Mouse (Mus musculus) olfactory bulb, adult 2 months (tissue): ENCODE measurements around the gene Katnb1.

Experiments used
- CTCF ChIP-seq: fragments of 200-500 bp; IDR thresholded peaks from 2 replicates; pipeline ENCODE4 v1.5.1; 2012; ENCODE audit warnings: low read depth, mild to moderate bottlenecking, low read length, moderate library complexity; ENCODE audit not compliant: insufficient read depth
- POLR2A ChIP-seq: fragments of 200-500 bp; IDR thresholded peaks from 2 replicates; pipeline ENCODE4 v1.6.1; 2012; ENCODE audit warnings: mild to moderate bottlenecking, low read depth, low read length, moderate library complexity; ENCODE audit not compliant: insufficient read depth

DNA sequence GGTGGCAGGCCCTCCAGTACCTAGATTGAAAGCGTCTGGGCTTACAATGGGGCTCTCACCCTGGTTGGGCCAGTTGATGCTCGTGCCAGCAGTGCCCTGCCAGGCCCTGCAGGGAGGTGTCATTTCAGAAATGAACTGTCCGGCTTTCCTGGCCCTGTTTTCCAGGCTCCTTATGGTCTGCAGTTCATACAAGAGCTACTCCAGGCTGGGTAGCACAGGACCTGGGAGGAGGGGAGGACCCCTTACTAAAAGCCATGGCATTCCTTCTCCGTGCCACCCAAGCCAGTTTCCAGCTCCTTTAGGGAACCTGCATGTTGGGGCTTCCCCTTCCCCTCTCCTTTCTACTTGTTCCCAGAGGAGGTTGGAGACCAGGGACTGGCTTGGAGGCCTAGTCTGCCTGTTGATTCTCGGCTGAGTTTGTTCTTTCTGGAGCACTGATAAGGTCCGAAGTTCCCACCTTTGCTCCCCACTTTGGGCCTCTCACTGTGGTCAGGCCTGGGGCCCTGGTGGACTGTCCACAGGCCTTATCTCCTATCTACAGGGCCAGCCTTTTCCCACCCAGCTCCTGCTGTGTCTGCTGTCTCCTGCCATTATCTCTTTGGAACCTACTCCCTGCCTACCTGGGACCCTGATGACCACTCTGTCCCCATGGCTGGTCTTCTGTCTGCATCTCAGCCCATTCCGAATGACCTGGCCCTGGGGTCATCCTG, 4.6 kb downstream of the Katnb1 start:
- TF ChIP-seq CTCF (no peak), POLR2A (no peak)
